Mouse (Mus musculus) heart, postnatal 25 days (tissue): Measurements from ENCODE around the gene Herc6. TPM values are rescaled to one million over a fixed set of nuclear protein-coding genes. Genes with fewer than 3 reads are reported as not detected.
"Not testable (repeated sequence)": the region's sequence is repeated elsewhere in the genome, so short reads cannot be mapped to it uniquely, and the experiment has no call there.

Source experiments
- DNase-seq: peaks from one replicate; pipeline ENCODE4 v3.0.0; 2022; ENCODE audit warnings: low spot score
- intact Hi-C: fragments of 180-260 bp; cut with DNase I; formaldehyde crosslinking; loops from one replicate; pipeline ENCODE4 v1.15.1; 2025
- total RNA-seq, 2 experiments: library from RNA; stranded (reverse); gene quantifications; 2 replicates each; pipeline ENCODE4 v1.2.3; 2021

Herc6 gene
- 1 to 10 TPM; 2.2 to 2.5 TPM for total RNA-seq

DNA sequence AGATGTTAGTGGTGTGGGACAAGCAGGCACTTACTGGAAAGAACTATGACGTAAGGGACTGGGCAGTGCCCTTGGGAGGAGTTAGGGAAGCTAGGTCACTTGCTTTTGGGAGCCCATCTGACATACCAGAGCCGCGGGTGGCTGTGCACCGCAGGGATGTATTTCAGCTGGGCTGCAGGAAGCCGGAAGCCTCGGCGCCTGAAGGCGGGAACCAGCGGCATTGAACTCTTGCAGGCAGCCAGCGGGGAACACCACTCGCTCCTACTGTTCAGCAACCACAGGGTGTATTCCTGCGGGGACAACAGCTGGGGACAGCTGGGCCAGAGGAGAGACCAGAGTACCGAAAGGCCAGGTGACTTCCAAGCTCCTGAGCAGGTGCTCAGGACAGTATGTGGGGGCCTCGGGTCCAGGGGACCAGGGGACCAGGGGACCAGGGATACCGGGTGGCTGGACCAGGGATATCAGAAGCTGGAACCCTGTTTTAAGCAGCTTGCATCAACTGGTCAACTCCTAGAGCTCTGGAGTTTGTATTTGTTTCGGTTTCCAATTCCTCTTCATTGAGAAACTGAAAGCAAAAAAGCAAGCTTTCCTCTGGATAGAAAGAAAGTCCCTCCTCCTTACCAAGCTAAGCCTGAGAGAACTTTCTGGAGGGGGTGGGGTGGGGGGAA is at the start of gene Herc6:
Gene Herc6 (plus strand): TSS at position 120 of the 668 bp plus-strand sequence.
- intact Hi-C loops = loop anchor here (2.0 to 5.0 kb wide), 2 partner anchors 44 to 112 kb away; partner anchors contain the start of genes Ppm1k and Pyurf
- DNase-seq = peak; percentile 64

DNA sequence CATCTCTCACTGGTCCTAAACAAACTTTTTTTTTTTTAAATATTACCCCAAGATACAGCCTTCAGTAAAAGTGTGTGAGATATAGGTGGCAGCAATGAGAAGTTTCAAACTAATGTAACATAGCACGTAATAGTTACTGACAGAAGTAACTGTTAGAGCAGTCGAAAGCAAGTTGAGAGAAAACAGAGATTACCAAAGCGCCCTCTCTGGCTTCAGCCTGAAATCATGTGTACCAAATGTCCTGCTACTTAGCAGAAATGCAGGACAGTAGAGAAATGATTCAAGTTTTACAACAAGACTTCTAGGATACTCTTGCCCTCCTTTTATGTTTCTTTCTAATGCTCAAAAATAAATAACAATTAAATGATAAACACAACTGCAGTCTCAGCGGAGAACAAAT is 49.8 kb upstream of the Herc6 start:
- no peak for DNase-seq
- intact Hi-C loops = loop anchor here (10.0 kb wide), 1 partner anchor 816 kb away; the partner anchor contains the start of gene Avl9

DNA sequence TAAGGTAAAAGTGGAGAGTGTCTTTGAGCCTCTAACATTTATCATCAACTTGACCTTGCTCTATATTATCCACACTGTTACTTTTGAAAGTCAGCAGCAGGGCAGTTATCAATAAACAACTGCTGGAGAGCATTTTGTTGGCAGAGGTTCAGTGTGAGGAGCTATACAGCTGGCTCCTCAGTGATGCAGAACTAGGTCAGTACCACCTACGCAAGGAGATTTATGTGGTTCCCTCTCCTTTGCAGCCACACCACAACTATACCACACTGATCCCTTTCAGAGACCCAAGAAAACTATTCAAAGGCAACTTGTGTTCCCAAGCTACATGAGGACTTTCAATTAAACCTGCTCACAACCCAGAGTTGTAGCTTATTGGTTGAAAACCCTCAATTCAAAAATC is 49.4 kb upstream of the Herc6 start:
- no peak for DNase-seq
- intact Hi-C loops = loop anchor here (10.0 kb wide), 1 partner anchor 817 kb away; the partner anchor contains the start of gene Avl9

DNA sequence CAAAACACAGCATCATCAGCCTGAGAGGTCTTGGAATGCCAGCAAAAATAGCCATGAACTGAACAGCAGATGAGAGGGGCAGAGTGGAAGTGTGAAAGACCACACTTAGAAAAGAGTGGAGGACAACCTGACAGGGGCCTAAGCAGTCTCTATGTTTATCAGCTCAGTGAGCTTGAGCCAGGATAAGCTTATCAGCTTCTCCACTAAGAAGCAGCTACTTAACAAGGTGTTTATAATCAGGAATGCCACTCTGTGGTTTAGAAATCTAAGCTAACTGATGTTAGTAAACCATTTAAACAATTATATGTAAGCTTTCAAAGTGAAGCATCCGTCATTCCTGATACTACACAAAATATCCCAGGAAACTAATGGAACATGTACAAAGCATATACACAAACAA is 48.8 kb upstream of the Herc6 start:
- DNase-seq = no peak
- intact Hi-C loops = loop anchor here (10.0 kb wide), 1 partner anchor 817 kb away; the partner anchor contains the start of gene Avl9

- intact Hi-C loops = loop anchor here (10.0 kb wide), 1 partner anchor 819 kb away; the partner anchor contains the start of gene Avl9
- no peak for DNase-seq
Measured at GRCm38 (mm10) chr6:57533410-57533809, 47.4 kb upstream of the Herc6 start.

- intact Hi-C loops = loop anchor here (10.0 kb wide), 1 partner anchor 819 kb away; the partner anchor contains the start of gene Avl9
- no peak for DNase-seq
Measured at GRCm38 (mm10) chr6:57534231-57534610, 46.6 kb upstream of the Herc6 start.

- peak; percentile 12 for DNase-seq
- intact Hi-C loops = loop anchor here (5.0 to 10.0 kb wide), 4 partner anchors 48 to 820 kb away; partner anchors contain the start of genes Avl9, Herc6, Lancl2 and Nt5c3
Measured at GRCm38 (mm10) chr6:57534611-57535286, 46.1 kb upstream of the Herc6 start.

GRCm38 (mm10) chr6:57535386-57535936 is 45.3 kb upstream of the Herc6 start, which contains the start of gene Ppm1k:
Ppm1k (minus strand) TSS chr6:57535468.
- peak; percentile 100 for DNase-seq
- intact Hi-C loops = loop anchor here (5.0 to 10.0 kb wide), 4 partner anchors 47 to 821 kb away; partner anchors contain the start of genes Avl9, Herc6, Lancl2 and Nt5c3

GRCm38 (mm10) chr6:57535971-57536669 is 44.7 kb upstream of the Herc6 start:
- intact Hi-C loops = loop anchor here (5.0 to 10.0 kb wide), 4 partner anchors 46 to 821 kb away; partner anchors contain the start of genes Avl9, Herc6, Lancl2 and Nt5c3
- no peak for DNase-seq

- intact Hi-C loops = loop anchor here (5.0 to 10.0 kb wide), 4 partner anchors 44 to 823 kb away; partner anchors contain the start of genes Avl9, Herc6, Lancl2 and Nt5c3
- DNase-seq = no peak
Measured at GRCm38 (mm10) chr6:57537887-57538286, 42.9 kb upstream of the Herc6 start.

- DNase-seq = no peak
- intact Hi-C loops = no loop called here
Measured at GRCm38 (mm10) chr6:57540950-57541498, 39.8 kb upstream of the Herc6 start.

- no peak for DNase-seq
- intact Hi-C loops = no loop called here
Measured at GRCm38 (mm10) chr6:57541737-57542335, 39.0 kb upstream of the Herc6 start.

- intact Hi-C loops = not testable (repeated sequence)
- DNase-seq = peak; percentile 7
Measured at GRCm38 (mm10) chr6:57543591-57543990, 37.2 kb upstream of the Herc6 start.

DNA sequence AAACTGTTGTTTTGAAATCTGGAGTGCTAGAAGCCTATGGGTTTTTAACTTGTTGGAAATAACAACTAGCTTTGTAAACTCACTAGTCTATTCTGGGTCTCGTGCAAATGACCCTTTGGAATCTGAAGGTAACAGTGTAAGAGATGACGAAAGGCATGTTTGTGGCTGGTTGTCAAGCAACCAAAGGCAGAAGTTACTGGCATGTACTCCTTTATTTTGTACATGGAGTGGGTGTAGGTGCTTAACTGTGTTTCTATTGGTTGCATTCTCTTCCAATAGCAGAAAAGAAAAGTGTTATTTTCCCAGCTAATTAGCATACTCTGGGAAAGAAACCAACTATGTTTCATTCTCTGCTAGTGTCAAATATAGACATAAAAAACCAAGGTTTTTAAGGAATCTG is 35.9 kb upstream of the Herc6 start:
- peak; percentile 9 for DNase-seq
- intact Hi-C loops = no loop called here

- no peak for DNase-seq
- intact Hi-C loops = no loop called here
Measured at GRCm38 (mm10) chr6:57551211-57551796, 29.5 kb upstream of the Herc6 start.

DNA sequence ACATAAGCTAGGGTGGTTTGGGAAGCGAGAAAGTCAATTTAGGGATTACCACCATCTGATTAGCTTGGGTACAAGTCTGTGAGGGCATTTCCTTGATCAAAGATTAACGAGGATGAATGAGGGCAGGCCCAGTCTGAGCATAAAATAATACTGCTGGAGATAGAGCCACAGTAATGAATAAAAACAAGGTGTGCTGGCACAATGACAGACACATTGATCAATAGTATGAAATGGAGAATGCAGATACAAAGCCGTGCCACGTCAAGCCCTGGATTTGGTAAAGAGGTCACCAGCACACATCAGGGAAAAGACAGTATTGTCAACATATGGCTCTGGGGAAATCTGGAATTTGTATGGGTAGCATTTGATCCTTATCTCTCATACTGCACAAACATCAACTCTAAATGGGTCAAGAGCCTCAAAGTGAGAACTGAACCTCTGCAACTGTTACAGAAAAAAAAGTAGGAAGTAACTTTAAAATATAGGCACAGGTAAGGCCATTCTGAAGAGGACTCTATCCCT is 22.9 kb upstream of the Herc6 start:
- DNase-seq = no peak
- intact Hi-C loops = no loop called here

- intact Hi-C loops = no loop called here
- DNase-seq = no peak
Measured at GRCm38 (mm10) chr6:57563454-57563853, 17.3 kb upstream of the Herc6 start.

DNA sequence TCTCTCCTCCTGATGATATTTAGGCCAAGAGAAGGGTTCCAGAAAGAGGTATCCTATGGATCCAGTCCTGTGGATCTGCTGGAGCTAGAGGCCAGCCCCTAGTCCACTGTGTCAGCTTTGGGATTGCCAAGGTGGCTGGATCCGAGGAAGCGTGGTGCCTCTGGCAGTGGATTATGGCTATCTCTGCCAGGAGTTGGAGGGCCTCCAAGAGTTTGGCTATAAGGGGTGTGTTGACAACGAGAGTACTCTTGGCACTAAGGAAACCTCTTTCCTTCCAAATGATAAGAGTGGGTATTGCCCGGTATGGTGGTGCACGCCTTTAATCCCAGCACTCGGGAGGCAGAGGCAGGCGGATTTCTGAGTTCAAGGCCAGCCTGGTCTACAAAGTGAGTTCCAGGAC is 15.3 kb upstream of the Herc6 start:
- intact Hi-C loops = no loop called here
- DNase-seq = no peak
